8 mouse cellular contexts compared by ENCODE assay signal in the genomic region with DNA sequence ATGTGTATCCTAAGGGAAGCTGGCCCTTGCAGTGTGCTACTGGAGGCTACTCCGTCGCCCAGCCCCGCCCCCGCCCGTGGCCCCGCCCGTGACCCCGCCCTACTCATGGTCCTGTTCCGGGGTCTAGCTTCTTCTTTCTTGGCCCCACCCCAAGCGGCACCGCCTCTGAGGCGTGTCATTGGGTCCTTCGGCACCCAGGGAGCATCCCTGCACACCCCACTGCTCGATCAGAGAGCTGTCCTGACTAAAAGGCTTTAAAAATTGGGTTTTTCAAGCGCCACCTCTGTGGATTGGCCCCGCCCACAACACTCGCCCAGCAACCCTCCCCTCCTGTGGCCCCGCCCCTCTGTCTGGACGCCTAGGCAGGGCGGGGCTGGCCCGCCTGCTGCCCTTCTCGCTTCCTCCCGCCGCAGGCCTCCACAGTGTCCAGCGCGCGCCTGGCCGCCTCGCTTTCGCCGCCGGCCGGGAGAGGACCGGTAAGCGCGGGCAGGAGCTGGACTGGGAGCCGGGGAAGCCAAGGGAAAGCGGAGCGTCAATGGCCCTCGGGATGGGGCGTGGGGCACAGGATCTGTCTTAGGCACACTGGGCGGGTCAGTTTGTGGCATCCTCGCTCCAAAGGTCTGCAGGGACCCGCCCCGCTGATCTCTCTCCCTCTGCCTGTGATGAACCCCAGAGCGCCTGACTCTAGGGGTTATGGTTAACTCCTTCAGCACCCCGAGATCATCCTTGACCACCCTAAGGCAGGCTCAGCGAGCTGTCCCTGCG. TPM values are rescaled to one million over a fixed set of nuclear protein-coding genes. Genes with fewer than 3 reads are reported as not detected.
DNase-seq lines count a peak whose midpoint lies in the region; ATAC-seq and TF ChIP-seq lines count a peak whose summit lies in the region.

A gene (plus strand): TSS at position 193 of the 765 bp plus-strand sequence.

- peak within 1 kb of the TSS; percentile 42 to 73 (median 50) for H3K4me3 ChIP-seq in CH12.LX (replicated peaks in 1 of 3; ENCODE audit: low read depth in 2 of 3, low read length in 2 of 3, poor library complexity in 1 of 3)
- peak within 1 kb of the TSS; percentile 59 for H3K4me3 ChIP-seq in forebrain, embryonic 12.5 days (replicated peaks)
- peak within 1 kb of the TSS; percentile 64 for H3K4me3 ChIP-seq in heart, postnatal 0 days (ENCODE audit: low read depth, low read length)
- peak within 1 kb of the TSS; percentile 65 for H3K4me3 ChIP-seq in liver, postnatal 0 days (ENCODE audit: low read depth, low read length)
- H3K4me3 ChIP-seq in neural tube, embryonic 14.5 days (ENCODE audit: low read depth, low read length), result peak within 1 kb of the TSS; percentile 68

- 2% methylated on average over 49 of the region's 49 CpGs for WGBS in forebrain, embryonic 12.5 days
- WGBS in heart, postnatal 0 days, result 2% methylated on average over 47 of the region's 49 CpGs
- WGBS in large intestine, adult 2 months, result 2% methylated on average over 49 of the region's 49 CpGs
- WGBS in liver, postnatal 0 days (ENCODE audit: insufficient replicate concordance), result 4% methylated on average over 46 of the region's 49 CpGs
- WGBS in neural tube, embryonic 14.5 days, result 1% methylated on average over 46 of the region's 49 CpGs

- no peak for TF ChIP-seq EP300 in CH12.LX (IDR thresholded peaks at IDR 0.05; ENCODE audit: low read length)
- no peak for TF ChIP-seq EP300 in heart, postnatal 0 days (IDR thresholded peaks at IDR 0.05; ENCODE audit: low read depth)
- TF ChIP-seq EP300 in liver, postnatal 0 days (IDR thresholded peaks at IDR 0.05; ENCODE audit: low read depth), result no peak

- peak; percentile 79 for DNase-seq in CH12.LX (ENCODE audit: extremely low read depth)
- peak; percentile 80 for DNase-seq in c-Kit-positive CD71-positive TER-119-negative erythroid progenitor cells, embryonic 14.5 days (ENCODE audit: low read depth)
- peak; percentile 90 for DNase-seq in heart, postnatal 0 days (ENCODE audit: low spot score)
- peak; percentile 58 for DNase-seq in large intestine, adult 2 months (ENCODE audit: low read depth, low spot score)
- DNase-seq in liver, postnatal 0 days, result peak; percentile 96
- peak; percentile 98 for DNase-seq in testis, postnatal 10 days (ENCODE audit: low spot score)

- peak; percentile 90 for ATAC-seq in forebrain, embryonic 12.5 days (ENCODE audit: low FRiP score)
- ATAC-seq in heart, postnatal 0 days (ENCODE audit: insufficient read depth, low read depth), result peak; percentile 92
- peak; percentile 84 for ATAC-seq in liver, postnatal 0 days
- ATAC-seq in neural tube, embryonic 14.5 days (ENCODE audit: low read depth), result peak; percentile 90

- peaks cover 2 to 11% of the 10 kb centered on the region in 2 experiments; a peak in 3 of 4 replicates for H3K4me1 ChIP-seq in CH12.LX (ENCODE audit: control insufficient read depth in 1 of 2, insufficient read depth in 2 of 2)
- H3K4me1 ChIP-seq in forebrain, embryonic 12.5 days, result peaks cover 12% of the 10 kb centered on the region
- H3K4me1 ChIP-seq in heart, postnatal 0 days (ENCODE audit: control insufficient read depth, insufficient read depth), result peaks cover 26% of the 10 kb centered on the region
- peaks cover 39% of the 10 kb centered on the region for H3K4me1 ChIP-seq in liver, postnatal 0 days (ENCODE audit: insufficient read depth)
- H3K4me1 ChIP-seq in neural tube, embryonic 14.5 days (ENCODE audit: control insufficient read depth, insufficient read depth, low read length), result 0 out of 2 replicates have a peak, but pooled peaks cover 4% of the 10 kb centered on the region

- dilution Hi-C loops in CH12.LX (cut with MboI; ENCODE audit: extremely low pct_ligation_motif_present, extremely low pct_unique_long_range_greater_than_20kb, low sequenced_read_pairs), result no loop called here

- no peaks in the 10 kb centered on the region for H3K79me2 ChIP-seq in CH12.LX (replicated peaks; ENCODE audit: control insufficient read depth, extremely low read depth, insufficient read depth, poor library complexity, severe bottlenecking)

- peak within 1 kb of the TSS; percentile 11 for H3K9ac ChIP-seq in CH12.LX (ENCODE audit: insufficient read depth, low read depth)
- peak within 1 kb of the TSS; percentile 72 for H3K9ac ChIP-seq in forebrain, embryonic 12.5 days
- peak within 1 kb of the TSS; percentile 61 for H3K9ac ChIP-seq in heart, postnatal 0 days (replicated peaks; ENCODE audit: low read depth, low read length)
- peak within 1 kb of the TSS; percentile 72 for H3K9ac ChIP-seq in liver, postnatal 0 days (replicated peaks)
- H3K9ac ChIP-seq in neural tube, embryonic 14.5 days (replicated peaks; ENCODE audit: low read depth, low read length), result peak within 1 kb of the TSS; percentile 68

- H3K36me3 ChIP-seq in CH12.LX (replicated peaks in 1 of 2; ENCODE audit: control insufficient read depth in 1 of 2, insufficient read depth in 1 of 2, low read length in 1 of 2), result no peaks in the 10 kb centered on the region
- no peaks in the 10 kb centered on the region for H3K36me3 ChIP-seq in forebrain, embryonic 12.5 days (replicated peaks)
- no peaks in the 10 kb centered on the region for H3K36me3 ChIP-seq in heart, postnatal 0 days (replicated peaks; ENCODE audit: control insufficient read depth, insufficient read depth, low read length)
- H3K36me3 ChIP-seq in liver, postnatal 0 days (replicated peaks; ENCODE audit: insufficient read depth, low read length), result no peaks in the 10 kb centered on the region
- no peaks in the 10 kb centered on the region for H3K36me3 ChIP-seq in neural tube, embryonic 14.5 days (ENCODE audit: control insufficient read depth, insufficient read depth, low read length)

- no peak for TF ChIP-seq POLR2A in CH12.LX (IDR thresholded peaks at IDR 0.05; ENCODE audit: low read depth, low read length)

- H3K4me2 ChIP-seq in CH12.LX (ENCODE audit: insufficient read depth, low read depth, poor library complexity, severe bottlenecking), result peak within 1 kb of the TSS; percentile 83
- peak within 1 kb of the TSS; percentile 83 for H3K4me2 ChIP-seq in forebrain, embryonic 12.5 days
- H3K4me2 ChIP-seq in heart, postnatal 0 days (ENCODE audit: low read depth, low read length), result peak within 1 kb of the TSS; percentile 84
- H3K4me2 ChIP-seq in liver, postnatal 0 days (ENCODE audit: low read depth, low read length), result peak within 1 kb of the TSS; percentile 88
- H3K4me2 ChIP-seq in neural tube, embryonic 14.5 days (ENCODE audit: low read depth, low read length), result peak within 1 kb of the TSS; percentile 87

- peaks cover 76% of the 10 kb centered on the region for H3K27me3 ChIP-seq in CH12.LX (replicated peaks)
- H3K27me3 ChIP-seq in forebrain, embryonic 12.5 days, result peaks cover 13% of the 10 kb centered on the region
- H3K27me3 ChIP-seq in heart, postnatal 0 days (ENCODE audit: control insufficient read depth, insufficient read depth, low read length), result no peaks in the 10 kb centered on the region
- no peaks in the 10 kb centered on the region for H3K27me3 ChIP-seq in liver, postnatal 0 days (ENCODE audit: insufficient read depth, low read length)
- H3K27me3 ChIP-seq in neural tube, embryonic 14.5 days (ENCODE audit: control insufficient read depth, insufficient read depth, low read length), result no peaks in the 10 kb centered on the region

- H3K27ac ChIP-seq in CH12.LX (ENCODE audit: insufficient read depth, low read depth), result no peak within 1 kb of the TSS
- H3K27ac ChIP-seq in forebrain, embryonic 12.5 days, result no peak within 1 kb of the TSS
- H3K27ac ChIP-seq in heart, postnatal 0 days (ENCODE audit: low read depth), result peak within 1 kb of the TSS; percentile 63
- peak within 1 kb of the TSS; percentile 88 for H3K27ac ChIP-seq in liver, postnatal 0 days (ENCODE audit: low read depth)
- no peak within 1 kb of the TSS for H3K27ac ChIP-seq in neural tube, embryonic 14.5 days (ENCODE audit: low read depth, low read length)

- no peak for TF ChIP-seq RAD21 in CH12.LX (IDR thresholded peaks at IDR 0.05; ENCODE audit: low read depth, low read length)

- no peaks in the 10 kb centered on the region for H3K9me3 ChIP-seq in CH12.LX (replicated peaks; ENCODE audit: low read length)
- no peaks in the 10 kb centered on the region for H3K9me3 ChIP-seq in forebrain, embryonic 12.5 days
- H3K9me3 ChIP-seq in heart, postnatal 0 days (replicated peaks; ENCODE audit: control insufficient read depth, low read length), result no peaks in the 10 kb centered on the region
- H3K9me3 ChIP-seq in liver, postnatal 0 days (ENCODE audit: low read length), result no peaks in the 10 kb centered on the region
- no peaks in the 10 kb centered on the region for H3K9me3 ChIP-seq in neural tube, embryonic 14.5 days (ENCODE audit: control insufficient read depth, low read length)

- TF ChIP-seq CTCF in CH12.LX (conservative IDR thresholded peaks at IDR 0.05 in 1 of 2, IDR thresholded peaks at IDR 0.05 in 1 of 2; ENCODE audit: low read depth in 2 of 2, low read length in 2 of 2), result no peak
- no peak for TF ChIP-seq CTCF in heart, postnatal 0 days (IDR thresholded peaks at IDR 0.05; ENCODE audit: low read depth)
- TF ChIP-seq CTCF in liver, postnatal 0 days (IDR thresholded peaks at IDR 0.05; ENCODE audit: low read depth), result no peak

- in situ Hi-C loops in CH12.LX (cut with MboI; ENCODE audit: low pct_ligation_motif_present, low pct_unique_long_range_greater_than_20kb, low sequenced_read_pairs), result no loop called here

TF ChIP-seq in CH12.LX, 34 proteins besides CTCF, POLR2A, EP300 and RAD21:
- TF ChIP-seq MXI1 (IDR thresholded peaks at IDR 0.05; ENCODE audit: low read depth, low read length) (peak; percentile 32; the same call in 1 of the 2 replicates), ELF1 (IDR thresholded peaks at IDR 0.05; ENCODE audit: low read depth, low read length) (peak; percentile 64), JUN (IDR thresholded peaks at IDR 0.05; ENCODE audit: insufficient read depth, low read depth, low read length) (no peak), MAZ (IDR thresholded peaks at IDR 0.05; ENCODE audit: low read depth, low read length) (peak; percentile 77)

RNA-seq across cellular contexts. Expression of the gene that starts here (rescaled TPM):
- 0.55 and 0.59 TPM in 2 replicates for total RNA-seq in CH12.LX (2012; rRNA removed)
- total RNA-seq in CH12.LX (2014; rRNA removed), result 0.15 TPM in 1 of 2 replicates, not detected in the other
- 0.10 TPM in 1 of 2 replicates, not detected in the other for polyA plus RNA-seq in CH12.LX (2012; ENCODE audit: insufficient read length, low read depth)
- 2.0 and 2.1 TPM in 2 replicates for polyA plus RNA-seq in forebrain, embryonic 12.5 days (2016; fragmentation: Nextera tagmentation; extraction: Ambion mirVana)
- 35.0 and 39.8 TPM in 2 replicates for total RNA-seq in heart, postnatal 0 days (2014; rRNA removed; ENCODE audit: low replicate concordance)
- 17.5 and 23.4 TPM in 2 replicates for polyA plus RNA-seq in heart, postnatal 0 days (2015; fragmentation: Nextera tagmentation; extraction: Ambion mirVana)
- 11.0 and 11.2 TPM in 2 replicates for polyA plus RNA-seq in large intestine, adult 2 months (2012; rRNA removed)
- polyA plus RNA-seq in liver, postnatal 0 days (2015; fragmentation: Nextera tagmentation; extraction: Ambion mirVana), result 23.2 and 23.4 TPM in 2 replicates
- polyA plus RNA-seq in neural tube, embryonic 14.5 days (2014; fragmentation: Nextera tagmentation; extraction: Ambion mirVana), result 7.1 and 8.1 TPM in 2 replicates

Comparison
In these comparisons a context has a peak if more than half of its experiments do, and no peak if none do; other contexts are left out.
1. RNA of the gene that starts here (total RNA-seq): 35.0 to 39.8 TPM in heart, postnatal 0 days; 0.15 to 0.59 TPM in CH12.LX; every median in the first group is over 10 times any median in the second.
2. Peak in DNase-seq, H3K4me3 ChIP-seq, H3K9ac ChIP-seq and H3K4me2 ChIP-seq in CH12.LX; RNA of the gene not detected or under 1 TPM.
3. H3K27ac ChIP-seq: peak in heart, postnatal 0 days (single experiment) and liver, postnatal 0 days (single experiment); none in CH12.LX (single experiment), forebrain, embryonic 12.5 days (single experiment) and neural tube, embryonic 14.5 days (single experiment).
4. H3K9ac ChIP-seq: peak in every context shown above with its lines; median percentile 72 in forebrain, embryonic 12.5 days; 72 in liver, postnatal 0 days; 68 in neural tube, embryonic 14.5 days; 61 in heart, postnatal 0 days; 11 in CH12.LX.
5. Peak in every context shown above with its lines, with median percentiles within 50 percentile points of each other: DNase-seq, H3K4me2 ChIP-seq, H3K4me3 ChIP-seq and ATAC-seq.